Mouse (Mus musculus): ENCODE results near the gene Cox10.

- TF ChIP-seq CTCF (IDR thresholded peaks at IDR 0.05; ENCODE audit: low read depth, low read length) (no peak), POLR2A (IDR thresholded peaks at IDR 0.05; ENCODE audit: extremely low read depth, insufficient read depth, low read length) (no peak)
Observed at GRCm38 (mm10) chr11:64063130-64063529, 16.1 kb downstream of the Cox10 start.

All from liver, adult 2 months (tissue).